Mouse (Mus musculus): ENCODE results near the gene Nxt2. TPM values are rescaled to one million over a fixed set of nuclear protein-coding genes. Genes with fewer than 3 reads are reported as not detected.

Gene Nxt2
- 9.9 and 12.1 TPM in 2 replicates for polyA plus RNA-seq (2011; ENCODE audit: insufficient read length, low read depth, missing spikeins)

- Histone ChIP-seq H3K27ac (ENCODE audit: insufficient read depth, low read length) (peak within 1 kb of the TSS; percentile 18; the same call in 1 of the 2 replicates), H3K4me1 (ENCODE audit: control insufficient read depth, insufficient read depth, low read length) (no peaks in the 10 kb centered on the region), H3K4me3 (ENCODE audit: insufficient read depth, low read length) (peak within 1 kb of the TSS; percentile 38; the same call in 1 of the 2 replicates)
- TF ChIP-seq CTCF (IDR thresholded peaks at IDR 0.05; ENCODE audit: borderline replicate concordance, insufficient read depth, low read length) (no peak), POLR2A (IDR thresholded peaks at IDR 0.05; ENCODE audit: low read depth, low read length) (no peak)
These were observed at the start of gene Nxt2 for GRCm38 (mm10) chrX:142226542-142226941. Gene Nxt2, plus strand, starts transcription at chrX:142226770.

DNA sequence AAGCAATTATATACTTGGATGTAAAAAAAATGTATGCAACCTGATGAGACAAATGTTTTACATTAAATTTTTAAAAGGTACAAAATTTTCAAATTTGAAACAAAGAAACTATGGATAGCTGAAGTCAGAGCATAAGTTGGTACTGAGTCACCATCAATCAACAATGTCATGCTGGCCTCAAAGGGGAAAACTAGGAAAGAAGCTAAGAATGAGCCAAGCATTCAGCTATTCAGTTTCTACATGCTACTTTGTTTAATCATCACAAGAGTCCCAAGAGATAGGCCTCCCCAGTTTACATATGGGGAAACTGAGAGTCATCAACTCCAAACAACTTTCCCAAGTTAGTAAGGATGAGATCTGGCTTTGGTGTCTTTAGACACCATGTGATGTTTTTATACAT lies 49.6 kb upstream of the Nxt2 start:
- Histone ChIP-seq H3K4me1 (ENCODE audit: control insufficient read depth, insufficient read depth, low read length) (no peaks in the 10 kb centered on the region), H3K27ac (ENCODE audit: insufficient read depth, low read length) (no peak overlapping the region), H3K4me3 (ENCODE audit: insufficient read depth, low read length) (no peak overlapping the region)
- TF ChIP-seq CTCF (IDR thresholded peaks at IDR 0.05; ENCODE audit: borderline replicate concordance, insufficient read depth, low read length): no peak
- TF ChIP-seq POLR2A (IDR thresholded peaks at IDR 0.05; ENCODE audit: low read depth, low read length): no peak

- no peak overlapping the region for H3K4me3 ChIP-seq (ENCODE audit: insufficient read depth, low read length)
- H3K27ac ChIP-seq (ENCODE audit: insufficient read depth, low read length): no peak overlapping the region
- no peaks in the 10 kb centered on the region for H3K4me1 ChIP-seq (ENCODE audit: control insufficient read depth, insufficient read depth, low read length)
- TF ChIP-seq CTCF (IDR thresholded peaks at IDR 0.05; ENCODE audit: borderline replicate concordance, insufficient read depth, low read length) (no peak), POLR2A (IDR thresholded peaks at IDR 0.05; ENCODE audit: low read depth, low read length) (no peak)
These were observed 44.5 kb upstream of the Nxt2 start for GRCm38 (mm10) chrX:142182026-142182425.

GRCm38 (mm10) chrX:142189023-142189703 lies 37.4 kb upstream of the Nxt2 start:
- Histone ChIP-seq H3K4me1 (ENCODE audit: control insufficient read depth, insufficient read depth, low read length) (no peaks in the 10 kb centered on the region), H3K27ac (ENCODE audit: insufficient read depth, low read length) (no peak overlapping the region), H3K4me3 (ENCODE audit: insufficient read depth, low read length) (no peak overlapping the region)
- TF ChIP-seq CTCF (IDR thresholded peaks at IDR 0.05; ENCODE audit: borderline replicate concordance, insufficient read depth, low read length) (no peak), POLR2A (IDR thresholded peaks at IDR 0.05; ENCODE audit: low read depth, low read length) (no peak)

DNA sequence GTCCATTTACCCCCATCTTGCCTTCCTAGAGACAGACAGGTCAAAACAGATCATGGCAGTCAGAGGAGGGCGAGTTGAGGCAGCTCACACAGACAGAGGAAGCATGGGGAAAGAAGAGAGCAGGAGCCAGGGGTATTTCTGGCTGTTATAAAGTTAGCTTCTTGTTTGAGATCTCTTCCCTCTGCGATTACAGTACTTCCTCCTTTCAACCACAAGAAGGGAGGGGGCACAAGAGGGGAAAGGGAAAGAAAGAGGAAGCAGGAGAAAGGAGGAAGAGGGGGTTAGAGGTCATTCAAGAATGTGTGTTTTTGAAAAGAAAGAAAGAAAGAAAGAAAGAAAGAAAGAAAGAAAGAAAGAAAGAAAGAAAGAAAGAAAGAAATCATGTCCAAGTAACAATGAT lies 36.2 kb upstream of the Nxt2 start:
- TF ChIP-seq CTCF (IDR thresholded peaks at IDR 0.05; ENCODE audit: borderline replicate concordance, insufficient read depth, low read length): no peak
- TF ChIP-seq POLR2A (IDR thresholded peaks at IDR 0.05; ENCODE audit: low read depth, low read length): no peak
- no peak overlapping the region for H3K4me3 ChIP-seq (ENCODE audit: insufficient read depth, low read length)

GRCm38 (mm10) chrX:142194420-142194819 lies 32.1 kb upstream of the Nxt2 start:
- TF ChIP-seq CTCF (IDR thresholded peaks at IDR 0.05; ENCODE audit: borderline replicate concordance, insufficient read depth, low read length) (no peak), POLR2A (IDR thresholded peaks at IDR 0.05; ENCODE audit: low read depth, low read length) (no peak)
- no peaks in the 10 kb centered on the region for H3K4me1 ChIP-seq (ENCODE audit: control insufficient read depth, insufficient read depth, low read length)
- H3K27ac ChIP-seq (ENCODE audit: insufficient read depth, low read length): no peak overlapping the region
- H3K4me3 ChIP-seq (ENCODE audit: insufficient read depth, low read length): no peak overlapping the region

More for the DNA sequence above, 36.2 kb upstream of the Nxt2 start:
- Histone ChIP-seq H3K27ac (ENCODE audit: insufficient read depth, low read length) (no peak overlapping the region), H3K4me1 (ENCODE audit: control insufficient read depth, insufficient read depth, low read length) (no peaks in the 10 kb centered on the region)

- no peak for TF ChIP-seq CTCF (IDR thresholded peaks at IDR 0.05; ENCODE audit: borderline replicate concordance, insufficient read depth, low read length)
- TF ChIP-seq POLR2A (IDR thresholded peaks at IDR 0.05; ENCODE audit: low read depth, low read length): no peak
- Histone ChIP-seq H3K4me3 (ENCODE audit: insufficient read depth, low read length) (no peak overlapping the region), H3K27ac (ENCODE audit: insufficient read depth, low read length) (no peak overlapping the region), H3K4me1 (ENCODE audit: control insufficient read depth, insufficient read depth, low read length) (no peaks in the 10 kb centered on the region)
These were observed 31.0 kb upstream of the Nxt2 start for GRCm38 (mm10) chrX:142195551-142195950.

DNA sequence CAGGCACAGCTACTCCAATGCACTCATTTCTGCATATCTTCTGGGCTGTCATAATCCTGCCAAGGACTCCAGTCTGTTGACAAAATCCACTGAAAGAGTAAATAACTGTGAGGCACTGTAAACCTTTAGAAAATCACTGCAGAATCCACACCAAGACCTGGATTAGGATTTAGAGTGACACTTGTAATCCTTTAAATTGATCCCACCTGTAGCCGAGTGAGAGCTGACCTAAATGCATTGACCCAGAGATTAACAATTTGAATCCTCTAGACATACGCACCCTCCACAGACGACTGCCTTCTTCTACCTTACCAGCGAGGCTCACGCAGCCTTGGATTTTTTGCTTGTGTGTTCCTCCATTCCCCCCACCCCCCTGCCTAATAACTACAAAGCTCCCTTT lies 29.7 kb upstream of the Nxt2 start, which contains the start of gene Gucy2f:
Gene Gucy2f, minus strand, starts transcription at position 101 of the 400 bp plus-strand sequence.
- Histone ChIP-seq H3K27ac (ENCODE audit: insufficient read depth, low read length) (no peak within 1 kb of the TSS), H3K4me3 (ENCODE audit: insufficient read depth, low read length) (no peak within 1 kb of the TSS), H3K4me1 (ENCODE audit: control insufficient read depth, insufficient read depth, low read length) (no peaks in the 10 kb centered on the region)
- TF ChIP-seq POLR2A (IDR thresholded peaks at IDR 0.05; ENCODE audit: low read depth, low read length) (no peak), CTCF (IDR thresholded peaks at IDR 0.05; ENCODE audit: borderline replicate concordance, insufficient read depth, low read length) (no peak)

DNA sequence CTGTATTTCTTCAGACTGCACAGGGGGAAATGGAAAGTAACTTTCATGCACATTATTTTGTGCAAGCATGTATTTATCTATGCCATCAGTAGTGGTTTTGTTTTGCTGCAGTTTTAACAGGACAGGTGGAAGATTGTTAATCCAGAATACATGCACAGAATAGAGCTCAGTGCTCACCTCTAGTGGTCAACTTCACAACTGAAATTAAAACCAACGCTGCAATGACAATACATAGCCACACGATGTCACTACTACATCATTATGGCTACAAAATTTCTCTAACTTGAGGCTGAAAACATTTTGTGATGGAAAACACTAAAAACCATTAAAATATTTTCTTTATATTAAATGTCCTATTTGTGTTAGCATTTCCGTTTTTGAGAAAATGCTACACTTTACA lies 26.3 kb upstream of the Nxt2 start:
- TF ChIP-seq POLR2A (IDR thresholded peaks at IDR 0.05; ENCODE audit: low read depth, low read length) (no peak), CTCF (IDR thresholded peaks at IDR 0.05; ENCODE audit: borderline replicate concordance, insufficient read depth, low read length) (no peak)
- Histone ChIP-seq H3K4me3 (ENCODE audit: insufficient read depth, low read length) (no peak overlapping the region), H3K4me1 (ENCODE audit: control insufficient read depth, insufficient read depth, low read length) (no peaks in the 10 kb centered on the region), H3K27ac (ENCODE audit: insufficient read depth, low read length) (no peak overlapping the region)

DNA sequence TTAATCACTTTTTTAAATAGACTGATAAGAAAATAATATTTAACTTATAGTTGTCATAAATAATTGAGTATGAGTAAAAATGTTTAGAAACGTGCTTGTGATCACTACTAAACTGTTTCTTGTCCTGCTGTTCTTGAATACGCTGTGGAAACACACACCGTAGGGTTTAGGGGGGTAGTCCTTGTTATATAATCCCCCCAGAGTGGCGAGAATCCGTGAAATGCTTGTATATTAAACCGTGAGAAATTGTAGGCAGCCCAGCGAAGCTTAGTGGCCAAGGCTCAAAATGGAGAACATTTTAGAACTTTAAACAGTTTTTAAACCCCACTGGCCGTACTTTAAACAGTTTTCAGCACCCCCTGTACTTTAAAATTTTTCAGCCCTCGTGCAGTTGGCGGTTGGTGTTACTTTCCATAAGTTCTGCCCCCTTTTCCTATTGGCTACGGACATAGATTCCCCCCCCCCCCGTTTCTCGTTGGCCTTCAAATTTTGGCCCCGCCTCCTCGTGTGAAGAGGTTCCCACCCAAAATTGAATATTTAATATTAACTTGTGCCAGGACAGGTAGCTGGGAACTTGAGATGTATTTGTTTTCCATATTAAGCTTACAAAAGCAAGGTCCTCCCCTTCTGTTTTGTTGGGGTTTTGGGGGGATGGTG lies 956 bp downstream of the Nxt2 start:
- H3K4me1 ChIP-seq (ENCODE audit: control insufficient read depth, insufficient read depth, low read length): no peaks in the 10 kb centered on the region
- peak overlapping the region; percentile 86; the same call in 1 of the 2 replicates for H3K27ac ChIP-seq (ENCODE audit: insufficient read depth, low read length)
- H3K4me3 ChIP-seq (ENCODE audit: insufficient read depth, low read length): peak overlapping the region; percentile 91
- TF ChIP-seq CTCF (IDR thresholded peaks at IDR 0.05; ENCODE audit: borderline replicate concordance, insufficient read depth, low read length) (no peak), POLR2A (IDR thresholded peaks at IDR 0.05; ENCODE audit: low read depth, low read length) (no peak)
